Mouse (Mus musculus) cortical plate, adult 2 months (tissue): Measurements from ENCODE around the gene Safb2. TPM values are rescaled to one million over a fixed set of nuclear protein-coding genes. Genes with fewer than 3 reads are reported as not detected.

Experiments
- H3K27ac ChIP-seq: fragments of 200-500 bp; 2 replicates; pipeline ENCODE4 v1.5.1; 2012; ENCODE audit warnings: low read length, control low read depth, inconsistent platforms; ENCODE audit not compliant: insufficient read depth
- H3K4me1 ChIP-seq: fragments of 200-500 bp; 2 replicates; pipeline ENCODE4 v1.6.1; 2011; ENCODE audit warnings: low read length; ENCODE audit not compliant: control insufficient read depth, insufficient read depth
- H3K4me3 ChIP-seq: fragments of 200-500 bp; 2 replicates; pipeline ENCODE4 v1.5.1; 2011; ENCODE audit warnings: mild to moderate bottlenecking, low read length, control low read depth; ENCODE audit not compliant: insufficient read depth
- CTCF ChIP-seq: fragments of 200-500 bp; IDR thresholded peaks from 2 replicates; pipeline ENCODE4 v1.5.1; 2011; ENCODE audit warnings: mild to moderate bottlenecking, control low read depth, low read length; ENCODE audit not compliant: insufficient read depth; ENCODE audit errors: extremely low read depth
- POLR2A ChIP-seq: fragments of 200-500 bp; IDR thresholded peaks from 2 replicates; pipeline ENCODE4 v1.6.1; 2011; ENCODE audit warnings: mild to moderate bottlenecking, low read length, control low read depth; ENCODE audit not compliant: insufficient read depth; ENCODE audit errors: extremely low read depth
- polyA plus RNA-seq: library from polyadenylated mRNA; depleted of rRNA; stranded (reverse); fragments of >200 nt; gene quantifications from 2 replicates; pipeline ENCODE4 v1.2.3, GENCODE M21; 2012; rRNA removed

Safb2 gene
- polyA plus RNA-seq, 1 experiment = 93.0 TPM

DNA sequence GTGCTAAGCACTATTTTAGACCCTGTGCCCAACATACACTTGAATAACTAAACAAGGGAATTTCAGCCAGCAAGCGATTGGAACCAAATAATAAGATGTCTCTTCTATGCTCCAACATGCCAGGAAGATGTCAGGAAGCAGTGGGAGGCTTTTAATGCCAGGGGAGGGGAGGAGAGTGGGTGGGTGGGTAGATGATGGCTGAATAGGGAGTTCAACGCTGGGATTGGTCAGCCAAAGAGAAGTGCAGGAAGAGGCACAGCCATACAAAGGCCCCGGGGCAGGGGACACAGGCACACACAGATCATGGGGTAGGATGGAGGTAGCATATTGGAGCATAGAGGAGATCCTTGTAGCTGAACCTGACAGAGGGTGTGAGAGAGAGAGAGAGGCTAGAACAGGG, 47.5 kb downstream of the Safb2 start:
- H3K4me1 ChIP-seq = peaks cover 1% of the 10 kb centered on the region; the same call in 1 of the 2 replicates
- no peak overlapping the region for H3K4me3 ChIP-seq
- no peak for TF ChIP-seq CTCF
- TF ChIP-seq POLR2A = no peak
- no peak overlapping the region for H3K27ac ChIP-seq

GRCm38 (mm10) chr17:56536192-56536591, 48.2 kb downstream of the Safb2 start:
- H3K4me1 ChIP-seq = peaks cover 1% of the 10 kb centered on the region; the same call in 1 of the 2 replicates
- TF ChIP-seq CTCF (no peak), POLR2A (no peak)
- H3K27ac ChIP-seq = no peak overlapping the region
- H3K4me3 ChIP-seq = no peak overlapping the region

GRCm38 (mm10) chr17:56524943-56525342, 59.4 kb downstream of the Safb2 start:
- Histone ChIP-seq H3K27ac (no peak overlapping the region), H3K4me3 (no peak overlapping the region), H3K4me1 (no peaks in the 10 kb centered on the region)
- TF ChIP-seq POLR2A = no peak
- TF ChIP-seq CTCF = no peak

DNA sequence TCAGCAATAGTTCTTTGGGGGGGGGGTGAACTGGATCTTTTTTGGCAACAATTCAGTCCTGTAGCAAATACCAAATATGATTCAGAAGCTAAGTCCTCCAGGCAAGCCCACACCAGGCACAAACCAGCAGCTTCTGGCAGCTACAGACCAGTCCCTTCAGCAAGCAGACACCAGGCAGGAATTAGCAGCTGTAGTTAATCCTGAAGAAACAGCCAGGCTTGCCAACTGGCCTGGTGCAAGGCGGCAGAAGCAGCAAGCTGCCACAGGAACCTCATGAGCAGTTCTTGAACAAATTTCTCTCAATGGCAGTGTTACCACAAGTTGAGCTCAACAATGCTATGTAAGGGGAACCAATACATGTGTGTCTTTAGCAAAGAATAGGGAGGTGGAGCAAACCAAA, 61.6 kb downstream of the Safb2 start:
- Histone ChIP-seq H3K27ac (no peak overlapping the region), H3K4me1 (no peaks in the 10 kb centered on the region), H3K4me3 (no peak overlapping the region)
- TF ChIP-seq POLR2A (no peak), CTCF (no peak)

DNA sequence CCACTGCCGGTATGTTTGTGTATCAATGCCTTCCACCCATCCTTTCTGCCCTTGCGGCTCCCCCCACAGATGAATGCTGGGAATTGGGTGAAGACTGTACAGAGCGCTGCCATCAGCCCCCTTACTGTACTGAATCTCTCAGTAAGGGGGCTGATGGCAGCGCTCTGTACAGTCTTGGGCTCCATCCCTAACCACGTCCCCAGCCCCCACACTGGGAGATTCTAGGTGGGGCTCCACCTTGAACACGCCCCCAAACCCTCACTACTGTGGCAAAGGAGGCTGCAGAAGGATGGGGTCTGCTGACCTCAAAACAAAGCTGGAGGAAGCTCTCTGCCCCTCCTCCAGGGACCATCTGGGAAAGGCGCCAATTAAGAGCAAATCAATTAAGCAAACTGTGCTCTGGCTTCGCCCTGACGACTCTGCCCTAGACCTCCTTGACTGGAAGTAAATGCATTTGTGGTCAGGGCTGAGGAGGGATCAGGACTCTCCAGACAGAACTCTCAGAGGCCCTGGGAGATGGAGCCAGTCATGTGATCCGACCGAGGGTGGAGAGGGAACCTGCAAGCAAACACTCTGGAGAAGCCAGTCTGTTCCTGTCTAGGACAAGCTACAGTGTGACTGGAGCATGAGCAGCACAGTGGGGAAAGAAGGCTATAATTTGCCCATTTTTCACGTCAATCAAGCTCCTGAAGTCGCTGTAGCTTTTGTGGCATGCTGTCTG, 68.5 kb downstream of the Safb2 start:
- Histone ChIP-seq H3K27ac (no peak overlapping the region), H3K4me3 (no peak overlapping the region), H3K4me1 (no peaks in the 10 kb centered on the region)
- TF ChIP-seq CTCF (no peak), POLR2A (no peak)

DNA sequence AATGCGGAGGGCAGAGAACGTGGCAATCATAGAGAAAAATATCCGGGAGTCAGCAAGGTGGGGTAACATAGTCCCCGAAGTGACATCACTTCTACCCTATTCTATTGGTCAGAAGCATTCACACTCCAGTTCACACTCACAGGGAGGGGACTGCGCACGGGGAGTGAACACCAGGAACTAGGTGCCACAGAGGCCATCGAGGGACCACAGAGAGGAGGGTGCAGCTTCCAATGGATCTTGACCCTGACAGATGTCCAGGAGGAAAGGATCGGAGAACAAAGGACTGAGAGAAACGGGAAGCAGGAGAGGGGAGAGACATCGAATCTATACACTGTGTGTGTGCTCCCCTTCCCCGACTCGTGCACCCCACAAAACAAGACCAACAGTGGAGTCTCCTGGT, 69.5 kb downstream of the Safb2 start:
- Histone ChIP-seq H3K4me1 (no peaks in the 10 kb centered on the region), H3K27ac (no peak overlapping the region), H3K4me3 (no peak overlapping the region)
- no peak for TF ChIP-seq CTCF
- TF ChIP-seq POLR2A = no peak

GRCm38 (mm10) chr17:56514330-56514729, 70.1 kb downstream of the Safb2 start:
- Histone ChIP-seq H3K4me3 (no peak overlapping the region), H3K27ac (no peak overlapping the region), H3K4me1 (no peaks in the 10 kb centered on the region)
- no peak for TF ChIP-seq POLR2A
- TF ChIP-seq CTCF = no peak

GRCm38 (mm10) chr17:56512310-56512709, 72.1 kb downstream of the Safb2 start, which contains the start of gene Znrf4:
Znrf4 (minus strand) TSS chr17:56512431.
- H3K4me1 ChIP-seq = 0 out of 2 replicates have a peak, but pooled peaks cover 1% of the 10 kb centered on the region
- H3K4me3 ChIP-seq = no peak within 1 kb of the TSS
- TF ChIP-seq CTCF = no peak
- no peak for TF ChIP-seq POLR2A
- H3K27ac ChIP-seq = no peak within 1 kb of the TSS

DNA sequence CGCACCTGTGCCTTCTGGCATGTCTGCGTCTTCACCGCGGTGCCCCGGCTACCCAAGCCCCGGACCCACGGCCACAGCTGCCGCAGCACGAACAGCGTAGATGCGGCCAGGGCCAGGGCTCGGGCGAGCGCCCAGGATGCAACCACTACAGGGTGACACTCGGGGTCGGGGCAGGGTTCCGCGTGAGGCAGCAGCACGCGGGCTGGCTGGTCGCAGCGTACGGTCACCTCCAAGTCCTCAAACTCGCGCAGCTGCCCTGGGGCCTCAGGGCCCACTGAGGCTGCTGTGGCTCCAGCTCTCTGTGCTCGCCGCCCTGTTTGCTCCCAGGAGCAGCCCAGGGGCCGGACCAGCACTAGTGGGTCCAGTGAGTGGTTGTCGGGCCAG, 72.7 kb downstream of the Safb2 start:
- no peak overlapping the region for H3K4me3 ChIP-seq
- TF ChIP-seq POLR2A = no peak
- TF ChIP-seq CTCF = no peak
- H3K4me1 ChIP-seq = 0 out of 2 replicates have a peak, but pooled peaks cover 1% of the 10 kb centered on the region
- no peak overlapping the region for H3K27ac ChIP-seq

- no peak for TF ChIP-seq CTCF
- no peak for TF ChIP-seq POLR2A
- Histone ChIP-seq H3K4me1 (0 out of 2 replicates have a peak, but pooled peaks cover 1% of the 10 kb centered on the region), H3K27ac (no peak overlapping the region), H3K4me3 (no peak overlapping the region)
Observed at GRCm38 (mm10) chr17:56510970-56511706, 73.2 kb downstream of the Safb2 start.

Other genes with a start within 250 kb of the Safb2 start
- 688 and 773 TPM in 2 replicates for gene Ptprs, start 108.1 kb downstream of the Safb2 start, polyA plus RNA-seq
- not detected in 2 replicates for gene Znrf4, start 72.2 kb downstream of the Safb2 start, polyA plus RNA-seq
- 2.1 and 3.2 TPM in 2 replicates for gene Gm20219, start 30.2 kb downstream of the Safb2 start, polyA plus RNA-seq
- gene Safb, start 240 bp upstream of the Safb2 start, polyA plus RNA-seq = 101 and 110 TPM in 2 replicates
- gene 2410015M20Rik, start 25.2 kb upstream of the Safb2 start, polyA plus RNA-seq = 145 and 159 TPM in 2 replicates
- gene Rpl36, start 28.8 kb upstream of the Safb2 start, polyA plus RNA-seq = 1,005 and 1,019 TPM in 2 replicates
- gene Lonp1, start 42.3 kb upstream of the Safb2 start, polyA plus RNA-seq = 78.3 and 82.5 TPM in 2 replicates
- gene Catsperd, start 43.6 kb upstream of the Safb2 start, polyA plus RNA-seq = 2.6 and 2.7 TPM in 2 replicates
- gene Ranbp3, start 88.7 kb upstream of the Safb2 start, polyA plus RNA-seq = 104 and 107 TPM in 2 replicates
- gene Ndufa11, start 133.2 kb upstream of the Safb2 start, polyA plus RNA-seq = 332 and 357 TPM in 2 replicates
- gene Vmac, start 133.4 kb upstream of the Safb2 start, polyA plus RNA-seq = 16.7 and 18.2 TPM in 2 replicates
- gene Nrtn, start 172.9 kb upstream of the Safb2 start, polyA plus RNA-seq = 7.4 and 8.6 TPM in 2 replicates
- 137 and 148 TPM in 2 replicates for gene Dus3l, start 180.2 kb upstream of the Safb2 start, polyA plus RNA-seq
- gene Prr22, start 185.7 kb upstream of the Safb2 start, polyA plus RNA-seq = 3.3 and 4.0 TPM in 2 replicates
- 2.6 and 3.2 TPM in 2 replicates for gene Rfx2, start 246.4 kb upstream of the Safb2 start, polyA plus RNA-seq